Mouse (Mus musculus) kidney, adult 2 months (tissue): ENCODE measurements at regions not wholly inside any gene's neighbourhood (a gene's known extent, or its start where the extent isn't known, plus 50 kb on each side); places are given as distances from the start of the nearest gene placed in this dataset.

Experiments used
- CTCF ChIP-seq: fragments of 200-500 bp; conservative IDR thresholded peaks from 2 replicates; pipeline ENCODE4 v1.5.1; 2011; ENCODE audit warnings: low read depth, mild to moderate bottlenecking, control low read depth, low read length, moderate library complexity, mixed read lengths; ENCODE audit not compliant: insufficient read depth, insufficient read length
- POLR2A ChIP-seq: fragments of 200-500 bp; IDR thresholded peaks from one replicate; pipeline ENCODE4 v1.6.1; 2011; ENCODE audit warnings: low read depth, low read length, control low read depth

DNA sequence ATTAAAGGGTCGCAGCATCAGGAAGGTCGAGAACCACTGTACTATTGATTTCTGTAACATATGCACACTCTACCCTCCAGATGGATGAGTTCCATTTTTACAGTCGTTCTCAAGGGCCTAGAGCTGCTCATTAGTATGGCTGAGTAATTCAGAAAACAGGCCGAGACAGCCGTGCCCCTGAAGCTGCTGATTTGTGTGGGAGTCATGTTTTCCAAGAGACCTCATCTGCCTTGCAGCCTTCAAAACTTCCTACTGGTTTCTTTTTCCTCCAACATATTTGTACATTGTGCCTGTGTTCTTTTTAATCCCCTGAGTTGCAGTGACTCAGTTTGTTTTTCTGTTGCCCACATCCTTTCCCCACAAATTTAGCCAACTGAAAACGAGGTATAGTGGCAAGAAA, 99.4 kb upstream of the Spred1 start:
- no peak for TF ChIP-seq CTCF
- no peak for TF ChIP-seq POLR2A
